Mouse (Mus musculus): ENCODE measurements around the gene Duoxa2.

DNA sequence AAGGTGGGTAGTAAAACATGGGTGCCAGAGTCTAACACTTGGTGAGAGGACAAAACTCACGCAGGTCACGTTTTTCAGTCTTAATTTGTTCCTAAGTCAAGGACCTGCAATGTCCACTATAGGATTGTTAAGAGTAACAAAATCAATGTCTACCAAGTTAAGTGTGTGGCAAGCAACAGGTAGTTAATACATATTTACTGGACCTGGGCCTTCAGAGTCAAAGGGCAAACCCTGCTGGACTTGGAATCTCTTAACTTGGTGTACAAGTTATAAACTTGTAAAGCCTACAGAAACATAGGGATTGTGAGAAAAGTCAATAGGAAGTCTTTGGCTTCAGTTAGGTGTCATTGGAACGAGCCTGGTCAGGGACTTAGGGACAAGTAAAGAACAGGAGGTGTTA is 25.9 kb downstream of the Duoxa2 start:
- TF ChIP-seq CTCF (IDR thresholded peaks at IDR 0.05; ENCODE audit: low read depth, low read length), result no peak
- no peak for TF ChIP-seq POLR2A (IDR thresholded peaks at IDR 0.05; ENCODE audit: extremely low read depth, insufficient read depth, low read length)
